Mouse (Mus musculus): Measurements from ENCODE around the gene Eps8.
A peak's percentile ranks its signal among the peaks of the same experiment; 100 is the strongest.

The Eps8 gene

GRCm38 (mm10) chr6:137612071-137612547 lies 42.6 kb downstream of the Eps8 start:
- no peak for DNase-seq (ENCODE audit: low spot score)

GRCm38 (mm10) chr6:137608160-137608930 lies 46.3 kb downstream of the Eps8 start:
- no peak for DNase-seq (ENCODE audit: low spot score)

DNA sequence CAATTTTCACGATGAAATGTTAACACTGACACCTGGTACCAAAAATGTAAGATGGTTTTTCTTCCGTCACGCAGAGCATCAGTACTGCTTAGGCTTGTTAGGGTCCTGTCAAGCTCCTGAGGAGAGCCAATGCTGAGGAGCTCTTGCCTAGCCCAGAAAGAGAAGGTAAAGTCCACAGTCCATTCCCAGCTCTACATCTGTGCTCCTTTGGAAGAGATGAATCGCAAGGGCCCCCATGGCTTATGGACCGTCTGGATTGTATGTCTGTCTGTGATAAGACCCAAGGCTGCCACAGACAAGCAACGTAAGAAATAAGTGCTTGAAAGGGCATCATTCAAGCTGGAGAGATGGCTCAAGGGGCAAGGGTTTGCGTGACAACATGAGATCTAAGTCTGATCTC lies 48.1 kb downstream of the Eps8 start:
- no peak for DNase-seq (ENCODE audit: low spot score)

DNA sequence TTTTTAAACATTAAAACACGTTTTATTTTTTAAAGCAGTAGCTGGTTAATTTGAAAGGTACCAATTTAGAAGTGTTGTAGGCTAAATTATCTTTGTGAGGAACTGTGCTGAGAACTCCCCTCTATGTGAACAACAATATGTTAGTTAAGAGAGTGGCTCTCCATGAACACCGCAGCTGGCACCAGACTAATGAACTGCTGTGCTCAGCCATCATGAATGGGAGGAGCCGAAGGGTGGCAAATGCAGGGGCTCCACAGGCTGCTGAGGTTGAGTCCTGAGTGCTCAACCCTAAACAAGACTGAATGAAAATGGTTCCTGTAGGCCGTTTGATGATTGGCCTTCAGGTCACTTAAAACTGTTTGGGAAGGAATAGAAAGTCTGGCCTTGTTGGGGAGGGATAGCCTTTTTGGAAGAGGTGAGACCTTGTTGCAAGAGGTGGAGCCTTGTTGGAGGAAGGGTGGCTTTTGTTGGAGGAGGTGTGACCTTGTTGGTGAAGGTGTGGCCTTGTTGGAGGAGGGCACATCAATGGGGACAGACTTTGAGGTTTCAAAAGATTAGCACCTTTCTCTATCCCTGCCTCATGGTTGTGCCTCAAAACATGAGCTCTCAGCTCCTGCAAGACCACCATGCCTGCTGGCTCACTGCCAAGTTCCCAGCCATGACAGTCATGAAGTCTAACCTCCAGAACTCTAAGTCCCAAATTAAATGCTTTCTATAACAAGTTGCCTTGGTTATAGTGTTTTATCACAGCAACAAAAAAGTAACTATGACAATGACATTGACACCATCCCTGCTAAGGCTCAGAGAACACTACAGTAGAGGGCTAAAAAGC lies 50.0 kb downstream of the Eps8 start:
- peak; percentile 60 for DNase-seq (ENCODE audit: low spot score)

GRCm38 (mm10) chr6:137598306-137598705 lies 56.4 kb downstream of the Eps8 start:
- no peak for DNase-seq (ENCODE audit: low spot score)

DNA sequence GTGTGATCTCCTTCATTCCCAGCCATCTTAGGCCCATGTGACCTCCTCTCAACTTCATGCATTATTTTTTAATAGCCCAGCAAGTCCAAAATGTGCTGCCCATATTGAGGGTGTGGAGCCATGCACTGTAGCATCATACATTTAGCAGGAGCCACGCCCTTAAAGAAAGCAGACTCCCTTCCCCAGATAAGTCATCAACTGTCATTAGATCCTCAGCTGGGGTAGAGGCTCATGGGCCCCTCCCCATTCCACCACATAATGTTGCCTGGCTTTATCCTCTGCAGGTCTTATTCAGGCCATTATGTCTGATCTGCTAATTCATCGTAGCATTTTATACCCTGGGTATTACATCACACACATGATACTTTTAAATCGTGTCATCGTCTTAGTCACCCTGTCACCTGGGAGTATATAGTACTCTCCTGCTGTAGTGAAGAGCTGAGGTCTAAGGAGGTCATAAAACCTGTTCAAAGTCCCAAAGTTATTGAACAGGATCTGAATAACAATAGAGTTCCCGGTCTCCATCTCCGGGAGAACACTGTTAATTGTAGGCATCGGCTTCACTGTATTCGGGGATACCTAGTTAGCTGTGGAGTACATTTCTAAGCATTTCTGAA lies 57.1 kb downstream of the Eps8 start:
- DNase-seq (ENCODE audit: low spot score) = no peak

GRCm38 (mm10) chr6:137592582-137592981 lies 62.1 kb downstream of the Eps8 start:
- DNase-seq (ENCODE audit: low spot score) = no peak

DNA sequence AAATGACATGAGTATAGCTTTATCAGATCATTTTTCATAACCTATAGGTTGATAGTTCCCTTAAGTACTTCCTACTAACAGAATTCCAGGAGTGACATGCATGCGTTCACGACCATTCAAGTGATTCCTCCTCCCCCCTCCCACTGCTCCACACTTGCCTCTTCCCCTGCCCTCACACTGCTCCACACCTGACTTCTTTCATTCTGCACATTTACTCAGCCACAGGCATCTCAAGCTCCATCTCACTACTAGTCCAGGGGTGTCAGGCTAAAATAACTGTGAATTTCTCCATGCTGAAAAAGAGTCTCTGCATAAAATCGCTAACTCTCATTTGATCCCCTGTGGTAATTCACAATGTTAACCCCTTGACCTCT lies 65.4 kb downstream of the Eps8 start:
- DNase-seq (ENCODE audit: low spot score) = no peak

DNA sequence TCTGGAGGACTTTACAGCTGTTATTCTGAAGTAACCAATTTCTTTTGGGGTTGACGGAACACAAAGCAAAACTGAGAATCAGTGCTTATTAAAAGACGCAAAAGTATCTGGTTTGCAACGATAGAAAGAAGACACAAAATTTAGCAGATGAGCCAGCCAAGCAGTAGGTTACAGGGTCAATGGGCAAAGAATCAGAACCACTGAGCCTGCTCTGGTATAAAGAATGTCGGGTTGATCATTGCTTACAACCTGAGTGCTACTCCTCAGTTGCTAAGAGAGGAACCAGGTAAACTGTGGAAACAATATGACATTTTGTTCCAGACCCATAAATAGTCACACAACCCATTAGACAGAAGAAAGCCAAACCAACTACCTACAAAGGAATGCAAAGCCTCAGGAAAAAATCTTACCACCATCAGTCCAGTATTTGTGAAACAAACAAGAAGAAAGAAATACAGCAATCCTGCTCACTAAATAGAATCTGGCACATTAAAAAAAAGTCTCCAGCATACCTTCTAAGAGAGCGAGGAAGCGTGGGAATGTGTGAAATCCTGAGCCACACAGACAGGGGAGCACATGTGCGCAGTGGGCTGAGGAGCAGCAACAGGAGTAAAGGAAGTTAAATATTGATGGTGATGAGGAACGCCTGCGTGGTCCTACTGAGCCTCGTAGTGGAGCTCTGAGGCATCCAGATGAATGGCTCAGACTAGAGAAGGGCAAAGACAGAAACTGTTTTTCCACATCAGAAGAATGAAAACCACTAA lies 66.0 kb downstream of the Eps8 start:
- DNase-seq (ENCODE audit: low spot score) = no peak

GRCm38 (mm10) chr6:137587866-137588265 lies 66.8 kb downstream of the Eps8 start:
- no peak for DNase-seq (ENCODE audit: low spot score)

- no peak for DNase-seq (ENCODE audit: low spot score)
Observed at GRCm38 (mm10) chr6:137585229-137585628, 69.4 kb downstream of the Eps8 start.

DNA sequence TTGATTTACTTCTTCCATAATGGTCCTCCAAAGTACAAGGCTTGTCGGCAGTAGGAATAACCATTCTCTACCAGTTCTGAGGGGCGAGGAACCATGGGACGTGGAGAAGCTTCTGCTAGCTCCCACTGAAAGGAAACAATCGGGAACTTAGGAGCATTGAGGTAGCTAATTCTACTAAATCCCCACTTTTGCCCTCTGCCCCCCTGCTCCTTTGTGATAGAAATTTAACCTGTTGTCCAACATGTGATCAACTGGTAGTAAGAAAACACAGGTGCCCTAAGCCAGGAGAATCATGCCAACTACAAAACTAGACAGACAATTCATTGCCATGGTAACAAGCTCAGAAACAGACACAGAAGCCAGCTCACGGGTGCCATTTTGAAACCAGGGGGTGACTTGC lies 71.6 kb downstream of the Eps8 start:
- no peak for DNase-seq (ENCODE audit: low spot score)

GRCm38 (mm10) chr6:137582207-137582889 lies 72.3 kb downstream of the Eps8 start:
- no peak for DNase-seq (ENCODE audit: low spot score)

DNA sequence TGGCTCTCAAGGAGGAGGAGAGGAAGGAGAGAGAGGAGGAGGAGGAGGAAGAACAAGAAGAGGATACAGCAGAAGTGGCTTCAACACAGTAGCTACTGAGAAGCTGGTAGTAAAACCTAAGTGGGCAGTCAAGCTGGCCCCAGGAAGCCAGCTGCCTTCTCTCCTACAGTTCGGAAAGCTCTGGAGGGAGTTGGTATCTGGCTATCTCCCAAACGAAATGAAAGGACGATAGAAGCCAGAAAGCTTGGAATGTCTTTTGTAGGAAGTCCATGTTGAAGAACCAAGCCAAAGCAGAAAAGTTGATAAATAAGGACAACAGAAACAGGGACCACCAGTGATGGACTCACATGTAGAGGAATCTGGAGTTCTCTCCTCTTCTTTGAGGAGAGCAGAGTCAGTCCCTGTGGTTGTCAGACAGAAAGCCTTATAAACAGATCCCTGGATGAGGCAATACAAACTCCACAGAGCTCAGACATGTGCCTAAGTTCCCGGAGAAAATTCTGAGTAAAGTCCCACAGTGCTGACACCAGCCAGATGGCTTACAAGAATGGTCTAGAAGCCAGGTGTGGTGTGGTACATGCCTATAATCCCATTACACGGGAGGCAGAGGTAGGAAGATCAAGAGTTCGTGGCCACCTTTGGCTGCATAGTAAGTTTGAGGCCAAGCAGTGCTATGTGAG lies 73.2 kb downstream of the Eps8 start:
- DNase-seq (ENCODE audit: low spot score) = no peak

- DNase-seq (ENCODE audit: low spot score) = no peak
Observed at GRCm38 (mm10) chr6:137580503-137580902, 74.2 kb downstream of the Eps8 start.

DNA sequence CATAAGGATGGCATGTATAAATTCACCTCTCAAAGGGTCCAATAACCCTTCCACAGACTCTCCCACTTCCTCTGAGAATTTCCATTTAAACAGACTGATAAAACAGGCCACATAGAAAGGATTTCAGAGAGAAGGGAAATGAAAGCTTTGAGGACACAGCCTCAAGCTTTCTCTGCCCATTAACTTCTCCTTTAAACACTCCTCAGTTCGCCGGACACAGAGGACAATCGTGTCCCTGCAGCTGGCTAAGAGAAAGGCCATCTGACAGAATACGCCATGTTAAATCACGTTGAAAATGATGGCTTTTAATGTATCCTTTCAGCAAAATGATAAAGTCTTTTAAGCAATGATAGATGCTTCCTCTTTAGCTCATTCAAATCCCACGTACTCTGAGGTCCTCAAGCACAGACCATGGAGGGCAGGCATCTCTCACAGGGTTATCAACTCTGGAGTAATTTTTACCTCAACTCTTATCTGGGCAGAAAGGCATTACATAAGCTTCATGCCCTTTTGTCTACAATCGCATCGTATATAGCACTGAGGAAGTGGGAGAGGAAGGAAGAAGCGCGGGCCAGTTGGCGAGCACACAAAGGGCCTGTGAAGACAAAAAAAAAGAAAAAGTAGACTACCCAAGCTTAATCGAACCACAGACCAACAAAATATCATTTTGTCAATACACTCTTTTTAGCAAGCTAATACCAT lies 77.9 kb downstream of the Eps8 start:
- no peak for DNase-seq (ENCODE audit: low spot score)

GRCm38 (mm10) chr6:137576091-137576490 lies 78.6 kb downstream of the Eps8 start:
- no peak for DNase-seq (ENCODE audit: low spot score)

- DNase-seq (ENCODE audit: low spot score) = peak; percentile 61
Observed at GRCm38 (mm10) chr6:137573897-137574296, 80.8 kb downstream of the Eps8 start.

DNA sequence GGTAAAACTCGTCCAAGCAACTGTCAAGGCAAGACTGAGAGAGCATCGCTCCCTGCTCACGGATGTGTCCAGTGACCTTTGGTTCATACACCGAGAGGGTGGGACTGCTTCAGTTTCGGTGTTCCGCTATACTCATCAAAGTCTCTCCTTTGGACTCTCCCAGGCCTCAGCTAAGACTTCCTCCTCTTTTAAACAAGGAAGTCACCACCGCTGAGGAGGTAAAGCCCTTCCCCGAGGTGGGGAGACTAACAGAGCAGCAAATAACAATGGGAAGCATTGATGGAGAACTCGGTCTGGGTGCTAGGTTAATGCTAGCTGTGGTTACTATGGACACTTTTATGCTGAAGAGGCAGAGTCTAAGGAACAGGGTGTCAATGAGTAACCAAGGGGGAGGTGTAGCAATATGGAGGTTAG lies 84.0 kb downstream of the Eps8 start:
- no peak for DNase-seq (ENCODE audit: low spot score)

DNA sequence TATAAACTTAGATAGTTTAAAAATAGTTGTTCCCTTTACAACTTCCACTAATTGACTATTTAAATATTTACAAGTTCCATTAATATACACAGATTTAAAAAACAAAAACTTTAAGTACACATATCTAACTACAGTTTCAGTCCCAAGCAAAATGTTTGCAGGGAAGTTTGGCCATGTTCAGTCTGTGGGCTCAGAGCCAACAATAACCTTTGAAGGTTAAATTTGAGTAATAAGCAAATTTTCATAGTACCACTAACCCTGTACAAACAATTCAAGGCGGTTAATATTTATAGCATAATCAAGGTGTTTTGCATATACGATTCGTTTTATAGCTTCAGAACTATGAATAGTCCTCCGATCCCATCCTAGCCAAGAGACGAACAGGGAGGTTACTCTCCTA lies 84.7 kb downstream of the Eps8 start:
- DNase-seq (ENCODE audit: low spot score) = no peak
